Mouse (Mus musculus): ENCODE results near the gene Col18a1.

DNA sequence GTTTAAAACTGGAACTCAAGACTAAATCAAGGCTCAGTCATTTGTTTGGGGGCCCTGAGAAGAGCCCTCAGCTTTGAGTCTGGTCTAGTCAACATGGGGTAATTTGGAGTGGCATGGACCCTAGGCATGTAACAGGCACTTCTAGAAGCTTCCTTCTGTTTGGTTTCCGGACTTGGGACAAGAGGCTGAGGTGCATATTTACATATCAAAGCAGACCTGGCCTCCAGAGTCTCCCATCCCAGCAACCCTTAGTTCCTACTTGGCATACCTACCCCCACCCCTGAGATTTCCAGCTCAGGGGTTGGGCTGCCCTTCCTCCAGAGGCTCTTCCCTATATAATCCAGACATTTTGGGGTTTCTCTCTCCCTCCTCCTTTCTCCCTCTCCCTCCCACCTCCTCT is 20.4 kb downstream of the Col18a1 start:
- TF ChIP-seq CTCF (IDR thresholded peaks at IDR 0.05), result no peak
- TF ChIP-seq EP300 (IDR thresholded peaks at IDR 0.05), result no peak

Data from lung, postnatal 0 days (tissue).